Mouse (Mus musculus) G1E (cell line): Measurements from ENCODE around the gene Coro6. TPM values are rescaled to one million over a fixed set of nuclear protein-coding genes. Genes with fewer than 3 reads are reported as not detected.

Experiments used
- ATAC-seq: 2 replicates; pipeline ENCODE4 v1.8.0; 2016; ENCODE audit warnings: mild to moderate bottlenecking; ENCODE audit not compliant: insufficient number of reproducible peaks, poor library complexity, low FRiP score, severe bottlenecking; ENCODE audit errors: extremely low read depth
- DNase-seq: peaks from one replicate; pipeline ENCODE4 v3.0.0; 2012; ENCODE audit warnings: low spot score
- H3K27me3 ChIP-seq: 2 replicates; pipeline ENCODE4 v1.6.1; 2012; ENCODE audit warnings: mild to moderate bottlenecking, low read length, inconsistent platforms; ENCODE audit not compliant: insufficient read depth
- H3K36me3 ChIP-seq: replicated peaks from 2 replicates; pipeline ENCODE3; 2012; ENCODE audit warnings: mild to moderate bottlenecking, inconsistent platforms
- H3K4me1 ChIP-seq: 2 replicates; pipeline ENCODE4 v1.6.1; 2012; ENCODE audit warnings: low read depth, low read length, inconsistent platforms, mixed read lengths; ENCODE audit not compliant: insufficient read depth
- H3K4me3 ChIP-seq: 2 replicates; pipeline ENCODE4 v1.5.1; 2012; ENCODE audit warnings: low read depth, mild to moderate bottlenecking, inconsistent platforms, low read length, moderate library complexity, mixed read lengths
- H3K9me3 ChIP-seq: replicated peaks from 2 replicates; pipeline ENCODE4 v1.6.1; 2012; ENCODE audit warnings: inconsistent platforms
- CTCF ChIP-seq: IDR thresholded peaks from 2 replicates; pipeline ENCODE4 v1.5.1; 2012; ENCODE audit warnings: low read depth, low read length, inconsistent platforms, mixed read lengths
- GATA1 ChIP-seq: IDR thresholded peaks from 2 replicates; pipeline ENCODE4 v1.6.1; 2012; ENCODE audit warnings: borderline replicate concordance, low read length, inconsistent platforms, mixed read lengths
- GATA2 ChIP-seq: IDR thresholded peaks from 2 replicates; pipeline ENCODE4 v1.6.1; 2012; ENCODE audit warnings: low read depth, low read length, inconsistent platforms, borderline replicate concordance
- POLR2AphosphoS5 ChIP-seq: IDR thresholded peaks from 2 replicates; pipeline ENCODE4 v1.6.1; 2012; ENCODE audit warnings: low read depth, low read length, inconsistent platforms; ENCODE audit not compliant: insufficient replicate concordance
- TAL1 ChIP-seq: conservative IDR thresholded peaks from 2 replicates; pipeline ENCODE4 v1.6.1; 2012; ENCODE audit warnings: low read depth, low read length, inconsistent platforms, mixed read lengths
- polyA plus RNA-seq: library from polyadenylated mRNA; stranded (reverse); fragments of >175 nt; gene quantifications from 2 replicates; pipeline ENCODE4 v1.2.3, GENCODE M21; 2012
- total RNA-seq, 2 experiments: library from RNA; stranded (forward) in 1 of 2; stranded (reverse) in 1 of 2; fragments of 200-1000 nt in 1 of 2; fragments of >200 nt in 1 of 2; fragmentation: Nextera tagmentation in 1 of 2; gene quantifications; 2 replicates each; pipeline ENCODE4 v1.2.3; 2014 to 2017

The Coro6 gene
- total and polyA plus RNA-seq, 3 experiments, result 0.11 TPM; not detected in 2

- Histone ChIP-seq H3K4me3 (no peak overlapping the region), H3K9me3 (no peaks in the 10 kb centered on the region), H3K4me1 (peaks cover 54% of the 10 kb centered on the region), H3K27me3 (no peaks in the 10 kb centered on the region), H3K36me3 (peaks cover 88% of the 10 kb centered on the region)
- no peak for DNase-seq
- no peak for ATAC-seq
- no peak for TF ChIP-seq GATA1
- TF ChIP-seq POLR2AphosphoS5, result no peak
- no peak for TF ChIP-seq CTCF
- no peak for TF ChIP-seq GATA2
- TF ChIP-seq TAL1, result no peak
Observed at GRCm38 (mm10) chr11:77499354-77499753, 37.1 kb downstream of the Coro6 start.

- peaks cover 92% of the 10 kb centered on the region for H3K36me3 ChIP-seq
Observed at GRCm38 (mm10) chr11:77500361-77501325, 38.4 kb downstream of the Coro6 start.

GRCm38 (mm10) chr11:77501392-77501791, 39.2 kb downstream of the Coro6 start:
- peak; percentile 54 for DNase-seq
- Histone ChIP-seq H3K4me1 (peaks cover 34% of the 10 kb centered on the region), H3K36me3 (peaks cover 95% of the 10 kb centered on the region), H3K27me3 (no peaks in the 10 kb centered on the region), H3K4me3 (no peak overlapping the region), H3K9me3 (no peaks in the 10 kb centered on the region)
- ATAC-seq, result no peak
- peak; percentile 84 for TF ChIP-seq CTCF
- no peak for TF ChIP-seq POLR2AphosphoS5

More at GRCm38 (mm10) chr11:77500361-77501325, 38.4 kb downstream of the Coro6 start:
- DNase-seq (no peak), ATAC-seq (no peak)
- no peaks in the 10 kb centered on the region for H3K9me3 ChIP-seq
- H3K4me3 ChIP-seq, result no peak overlapping the region
- peaks cover 41% of the 10 kb centered on the region for H3K4me1 ChIP-seq
- H3K27me3 ChIP-seq, result no peaks in the 10 kb centered on the region
- TF ChIP-seq GATA2 (no peak), CTCF (no peak), POLR2AphosphoS5 (no peak), GATA1 (no peak), TAL1 (no peak)

- DNase-seq, result no peak
- H3K4me1 ChIP-seq, result peaks cover 31% of the 10 kb centered on the region
- H3K9me3 ChIP-seq, result no peaks in the 10 kb centered on the region
- peaks cover 97% of the 10 kb centered on the region for H3K36me3 ChIP-seq
- H3K4me3 ChIP-seq, result no peak overlapping the region
- no peaks in the 10 kb centered on the region for H3K27me3 ChIP-seq
- ATAC-seq, result no peak
- no peak for TF ChIP-seq TAL1
- TF ChIP-seq CTCF, result no peak
- no peak for TF ChIP-seq GATA1
- TF ChIP-seq GATA2, result no peak
- no peak for TF ChIP-seq POLR2AphosphoS5
Observed at GRCm38 (mm10) chr11:77501971-77502370, 39.8 kb downstream of the Coro6 start.

GRCm38 (mm10) chr11:77502481-77502880, 40.3 kb downstream of the Coro6 start:
- Histone ChIP-seq H3K4me1 (peaks cover 26% of the 10 kb centered on the region), H3K9me3 (no peaks in the 10 kb centered on the region), H3K36me3 (peaks cover 97% of the 10 kb centered on the region), H3K27me3 (no peaks in the 10 kb centered on the region), H3K4me3 (no peak overlapping the region)
- DNase-seq (no peak), ATAC-seq (no peak)
- TF ChIP-seq GATA1 (no peak), GATA2 (no peak), TAL1 (no peak)

GRCm38 (mm10) chr11:77503511-77503910, 41.3 kb downstream of the Coro6 start:
- H3K9me3 ChIP-seq, result no peaks in the 10 kb centered on the region
- H3K4me3 ChIP-seq, result no peak overlapping the region
- H3K36me3 ChIP-seq, result peaks cover 97% of the 10 kb centered on the region
- TF ChIP-seq GATA1 (no peak), GATA2 (no peak), CTCF (no peak), TAL1 (no peak), POLR2AphosphoS5 (no peak)
- H3K4me1 ChIP-seq, result peaks cover 20% of the 10 kb centered on the region
- ATAC-seq (no peak), DNase-seq (no peak)
- no peaks in the 10 kb centered on the region for H3K27me3 ChIP-seq
